Mouse (Mus musculus) limb, embryonic 14.5 days (tissue): ENCODE measurements around the gene Umodl1. TPM values are rescaled to one million over a fixed set of nuclear protein-coding genes. Genes with fewer than 3 reads are reported as not detected.

Experiments
- ATAC-seq: fragments of 200-750 bp; cut with Nextera tagmentation; 2 replicates; pipeline ENCODE4 v1.8.0; 2017; ENCODE audit warnings: low read depth, moderate number of reproducible peaks, moderate TSS enrichment; ENCODE audit not compliant: low FRiP score
- DNase-seq: peaks from one replicate; pipeline ENCODE4 v3.0.0-alpha.2; 2015; ENCODE audit warnings: low spot score
- H3K27ac ChIP-seq: fragments of 300-500 bp; sonication (generic); replicated peaks from 2 replicates; pipeline ENCODE4 v1.5.1; 2014; ENCODE audit warnings: low read depth, mild to moderate bottlenecking, low read length, moderate library complexity, mixed read lengths
- H3K27me3 ChIP-seq: fragments of 300-500 bp; sonication (generic); 2 replicates; pipeline ENCODE4 v1.6.1; 2014; ENCODE audit warnings: low read length, mixed read lengths; ENCODE audit not compliant: control insufficient read depth, insufficient read depth
- H3K36me3 ChIP-seq: fragments of 300-500 bp; sonication (generic); 2 replicates; pipeline ENCODE4 v1.6.1; 2014; ENCODE audit warnings: mild to moderate bottlenecking, low read length, moderate library complexity, mixed read lengths; ENCODE audit not compliant: control insufficient read depth, insufficient read depth
- H3K4me1 ChIP-seq: fragments of 300-500 bp; sonication (generic); 2 replicates; pipeline ENCODE4 v1.6.1; 2014; ENCODE audit warnings: antibody characterized with exemption, low read length, mixed read lengths; ENCODE audit not compliant: control insufficient read depth, insufficient read depth
- H3K4me2 ChIP-seq: fragments of 300-500 bp; sonication (generic); replicated peaks from 2 replicates; pipeline ENCODE4 v1.6.1; 2014; ENCODE audit warnings: low read depth, mild to moderate bottlenecking, low read length, moderate library complexity; ENCODE audit not compliant: severe bottlenecking
- H3K4me3 ChIP-seq: fragments of 300-500 bp; sonication (generic); replicated peaks from 2 replicates; pipeline ENCODE4 v1.5.1; 2014; ENCODE audit warnings: low read length
- H3K9ac ChIP-seq: fragments of 300-500 bp; sonication (generic); 2 replicates; pipeline ENCODE4 v1.6.1; 2014; ENCODE audit warnings: mild to moderate bottlenecking, low read depth, low read length, moderate library complexity; ENCODE audit not compliant: severe bottlenecking
- H3K9me3 ChIP-seq: fragments of 300-500 bp; sonication (generic); 2 replicates; pipeline ENCODE4 v1.6.1; 2016; ENCODE audit warnings: low read length; ENCODE audit not compliant: control insufficient read depth
- POLR2A ChIP-seq: fragments of 200-500 bp; IDR thresholded peaks from 2 replicates; pipeline ENCODE4 v1.8.0; 2012; ENCODE audit warnings: inconsistent platforms, mild to moderate bottlenecking, moderate library complexity, borderline replicate concordance; ENCODE audit not compliant: insufficient read depth, insufficient read length; ENCODE audit errors: extremely low read depth
- WGBS: fragments of 180-500 bp; shearing (Covaris S2); extraction: QIAGEN DNeasy Blood & Tissue Kit; methylation state at CpG from one replicate; pipeline ENCODE4 v1.1.7; 2014; 5-methylcytosine and 5-hydroxymethylcytosine counted together
- polyA plus RNA-seq, 2 experiments: library from polyadenylated mRNA; depleted of rRNA in 1 of 2; stranded (reverse) in 1 of 2; unstranded in 1 of 2; fragments of >200 nt; fragmentation: Nextera tagmentation in 1 of 2; extraction: Ambion mirVana in 1 of 2; gene quantifications; 2 replicates each; pipeline versions ENCODE4 v1.2.1 to v1.2.3; 2012 to 2014

The Umodl1 gene
- polyA plus RNA-seq, 2 experiments: 0.08 to 0.15 TPM

GRCm38 (mm10) chr17:30971877-30972276 lies 17.4 kb downstream of the Umodl1 start:
- Histone ChIP-seq H3K4me1 (no peaks in the 10 kb centered on the region), H3K9me3 (no peaks in the 10 kb centered on the region), H3K27me3 (no peaks in the 10 kb centered on the region), H3K27ac (no peak overlapping the region), H3K36me3 (no peaks in the 10 kb centered on the region), H3K4me3 (no peak overlapping the region), H3K9ac (no peak overlapping the region), H3K4me2 (no peak overlapping the region)
- no peak for TF ChIP-seq POLR2A
- 88% methylated on average over 7 of the region's 7 CpGs for WGBS
- DNase-seq: no peak
- ATAC-seq: no peak

GRCm38 (mm10) chr17:30973332-30973731 lies 18.9 kb downstream of the Umodl1 start:
- no peak for ATAC-seq
- Histone ChIP-seq H3K4me3 (no peak overlapping the region), H3K27me3 (no peaks in the 10 kb centered on the region), H3K9me3 (no peaks in the 10 kb centered on the region), H3K27ac (no peak overlapping the region), H3K4me1 (no peaks in the 10 kb centered on the region), H3K4me2 (no peak overlapping the region), H3K9ac (no peak overlapping the region), H3K36me3 (no peaks in the 10 kb centered on the region)
- DNase-seq: peak; percentile 52
- TF ChIP-seq POLR2A: no peak
- WGBS: 78% methylated on average over 6 of the region's 6 CpGs

GRCm38 (mm10) chr17:30977290-30977689 lies 22.9 kb downstream of the Umodl1 start:
- Histone ChIP-seq H3K9ac (no peak overlapping the region), H3K36me3 (no peaks in the 10 kb centered on the region), H3K27ac (no peak overlapping the region), H3K4me2 (no peak overlapping the region), H3K4me1 (no peaks in the 10 kb centered on the region), H3K9me3 (no peaks in the 10 kb centered on the region), H3K27me3 (no peaks in the 10 kb centered on the region), H3K4me3 (no peak overlapping the region)
- TF ChIP-seq POLR2A: no peak
- 58% methylated on average over 2 of the region's 2 CpGs for WGBS
- ATAC-seq (no peak), DNase-seq (no peak)

DNA sequence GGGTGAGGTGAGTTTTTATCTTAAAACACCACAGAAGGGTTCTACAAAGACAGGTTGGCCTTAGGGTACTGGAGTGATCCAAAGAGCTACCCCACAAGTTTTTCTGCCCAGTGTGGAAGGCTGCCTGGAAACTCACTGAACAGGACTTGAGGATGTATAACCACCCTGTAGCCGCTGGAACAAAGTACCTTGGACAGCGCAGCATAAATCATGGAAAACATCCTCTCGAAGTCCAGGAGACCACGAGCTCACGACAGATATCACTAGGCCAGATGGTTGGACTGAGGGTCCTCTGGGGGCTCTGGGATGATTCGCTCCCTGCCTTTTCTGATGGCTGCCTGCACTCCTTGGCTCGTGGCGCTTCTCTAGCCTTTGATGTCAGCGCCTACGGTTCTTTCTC lies 24.1 kb downstream of the Umodl1 start:
- no peak overlapping the region for H3K4me3 ChIP-seq
- 64% methylated on average over 10 of the region's 10 CpGs for WGBS

DNA sequence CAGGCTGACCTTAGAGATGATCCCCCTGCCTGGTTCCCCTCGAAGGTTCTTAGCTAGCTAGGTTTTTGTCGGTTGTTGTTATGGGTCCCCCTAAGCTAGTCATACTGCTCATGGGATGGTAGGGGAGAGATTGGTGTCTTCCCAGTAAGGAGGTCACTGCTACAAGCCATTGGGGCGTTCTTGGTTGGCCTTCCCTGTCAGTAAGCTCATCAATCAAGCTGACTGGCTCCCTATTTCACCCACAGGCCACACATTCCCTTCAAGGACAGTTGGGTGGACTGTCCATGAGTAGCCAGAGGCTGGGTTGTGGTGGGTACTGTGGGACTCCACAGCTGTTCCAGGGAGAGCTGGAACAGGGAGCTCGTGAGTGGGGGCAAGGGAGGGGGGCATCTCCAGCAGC lies 29.1 kb downstream of the Umodl1 start:
- no peak for ATAC-seq
- no peak for DNase-seq

More for the DNA sequence above, 24.1 kb downstream of the Umodl1 start:
- H3K4me2 ChIP-seq: no peak overlapping the region
- TF ChIP-seq POLR2A: no peak
- no peaks in the 10 kb centered on the region for H3K9me3 ChIP-seq
- no peaks in the 10 kb centered on the region for H3K27me3 ChIP-seq
- no peak overlapping the region for H3K27ac ChIP-seq
- no peaks in the 10 kb centered on the region for H3K4me1 ChIP-seq
- H3K36me3 ChIP-seq: no peaks in the 10 kb centered on the region
- DNase-seq: peak; percentile 25
- no peak overlapping the region for H3K9ac ChIP-seq
- ATAC-seq: no peak

DNA sequence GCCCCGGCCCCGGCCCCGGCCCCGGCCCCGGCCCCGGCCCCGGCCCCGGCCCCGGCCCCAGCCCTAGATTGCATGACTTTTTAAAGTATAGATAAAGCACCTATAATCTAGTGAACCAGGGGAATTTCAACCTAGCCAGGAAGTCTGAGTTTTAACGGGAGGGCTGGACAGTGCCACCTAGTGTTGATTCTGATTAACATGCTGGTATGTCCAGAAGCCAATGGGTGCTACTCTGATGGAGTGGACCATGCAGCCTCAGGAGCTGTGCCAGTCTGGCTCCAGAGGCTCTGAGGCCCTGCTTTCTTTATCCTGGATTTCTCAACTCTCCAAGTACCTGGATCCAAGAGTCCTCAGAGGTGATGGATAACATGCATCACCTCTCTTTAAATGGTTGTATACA lies 35.8 kb downstream of the Umodl1 start:
- peak; percentile 57 for DNase-seq

More for the DNA sequence above, 29.1 kb downstream of the Umodl1 start:
- Histone ChIP-seq H3K4me1 (no peaks in the 10 kb centered on the region), H3K27me3 (no peaks in the 10 kb centered on the region), H3K4me3 (no peak overlapping the region), H3K4me2 (no peak overlapping the region), H3K9me3 (no peaks in the 10 kb centered on the region), H3K9ac (no peak overlapping the region), H3K27ac (no peak overlapping the region), H3K36me3 (no peaks in the 10 kb centered on the region)
- WGBS: 59% methylated on average over 4 of the region's 4 CpGs
- TF ChIP-seq POLR2A: no peak

More for the DNA sequence above, 35.8 kb downstream of the Umodl1 start:
- Histone ChIP-seq H3K4me1 (no peaks in the 10 kb centered on the region), H3K9me3 (no peaks in the 10 kb centered on the region), H3K27me3 (no peaks in the 10 kb centered on the region), H3K27ac (no peak overlapping the region), H3K9ac (no peak overlapping the region), H3K36me3 (no peaks in the 10 kb centered on the region), H3K4me3 (no peak overlapping the region), H3K4me2 (no peak overlapping the region)
- no peak for ATAC-seq
- WGBS: 64% methylated on average over 10 of the region's 10 CpGs
- no peak for TF ChIP-seq POLR2A
